Mouse (Mus musculus) heart, postnatal 25 days (tissue): ENCODE results near the gene Tpm4. TPM values are rescaled to one million over a fixed set of nuclear protein-coding genes. Genes with fewer than 3 reads are reported as not detected.

ENCODE experiments used
- DNase-seq: peaks from one replicate; pipeline ENCODE4 v3.0.0; 2022; ENCODE audit warnings: low spot score
- intact Hi-C: fragments of 180-260 bp; cut with DNase I; formaldehyde crosslinking; loops from one replicate; pipeline ENCODE4 v1.15.1; 2025
- total RNA-seq, 2 experiments: library from RNA; stranded (reverse); gene quantifications; 2 replicates each; pipeline ENCODE4 v1.2.3; 2021

The Tpm4 gene
- total RNA-seq, 2 experiments from 2014 or later = 105 to 108 TPM

GRCm38 (mm10) chr8:72183554-72184202 lies 48.9 kb downstream of the Tpm4 start:
- no peak for DNase-seq
- intact Hi-C loops = no loop called here

DNA sequence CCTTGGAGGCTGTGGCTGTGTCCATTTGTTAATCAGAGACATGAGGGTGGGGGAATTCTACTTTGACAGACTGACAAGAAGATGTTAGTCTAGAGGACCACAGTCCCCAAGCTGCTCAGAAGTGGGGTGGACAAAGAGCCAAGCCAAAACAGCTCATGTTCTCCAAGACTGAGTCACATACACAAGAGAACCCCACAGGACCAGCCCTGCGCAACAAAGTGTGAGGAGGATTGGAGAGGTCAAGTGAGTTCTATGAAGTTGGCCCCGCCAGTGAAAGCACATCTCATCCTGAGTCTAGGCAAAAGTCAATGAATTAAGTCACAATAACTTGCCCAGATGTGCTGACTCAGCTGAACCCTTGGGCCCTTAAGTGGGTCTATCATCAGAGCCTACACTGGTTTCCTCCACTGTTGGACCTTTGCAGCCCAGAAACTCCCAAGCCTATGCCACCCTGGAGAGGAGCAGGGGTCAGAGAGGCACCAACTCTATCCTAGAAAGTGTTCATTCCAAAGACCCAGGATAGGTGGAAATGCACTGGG lies 53.1 kb downstream of the Tpm4 start:
- intact Hi-C loops = no loop called here
- DNase-seq = peak; percentile 9

- no peak for DNase-seq
- intact Hi-C loops = no loop called here
Measured at GRCm38 (mm10) chr8:72189417-72190214, 54.8 kb downstream of the Tpm4 start, which contains the start of gene Hsh2d. TSS of gene Hsh2d (plus strand) at chr8:72189638.

DNA sequence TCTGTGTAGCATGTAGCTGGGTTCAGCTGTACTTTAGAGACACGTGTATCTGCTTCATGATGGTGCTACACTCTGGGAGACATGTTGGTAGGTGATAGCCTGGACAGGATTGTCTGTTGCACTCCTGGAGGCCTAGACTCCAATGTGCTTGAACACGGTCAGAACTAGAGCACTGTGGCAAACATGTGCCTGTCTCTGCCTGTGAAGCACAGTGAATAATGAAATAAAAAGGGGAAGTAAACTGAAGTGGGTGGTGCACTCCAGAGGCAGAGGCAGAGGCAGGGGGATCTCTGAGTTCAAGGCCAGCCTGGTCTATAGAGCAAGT lies 55.4 kb downstream of the Tpm4 start:
- DNase-seq = no peak
- intact Hi-C loops = no loop called here

DNA sequence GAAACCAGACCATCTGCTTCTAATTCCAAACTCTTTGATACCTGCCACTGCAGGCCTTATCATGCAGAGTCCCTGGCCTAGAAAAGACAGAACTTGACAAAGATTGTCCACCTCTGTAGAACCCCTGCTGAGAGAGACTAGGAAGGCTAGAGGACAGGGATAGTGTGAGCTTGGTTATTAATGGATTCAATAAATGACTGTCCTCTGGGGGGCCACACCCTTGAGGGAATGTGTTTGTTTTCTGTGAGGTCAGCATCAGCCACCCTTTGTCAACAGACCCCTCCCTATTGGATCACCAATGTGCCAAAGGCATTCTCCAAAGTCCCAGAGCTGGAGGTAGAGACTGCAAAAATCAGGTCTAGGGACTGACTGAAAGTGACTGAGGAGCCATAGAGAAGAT lies 57.3 kb downstream of the Tpm4 start:
- DNase-seq = no peak
- intact Hi-C loops = no loop called here

GRCm38 (mm10) chr8:72197997-72198396 lies 63.2 kb downstream of the Tpm4 start:
- intact Hi-C loops = no loop called here
- no peak for DNase-seq

Other genes starting within 250 kb of the Tpm4 start
- gene Zfp882, start 226.4 kb upstream of the Tpm4 start, total RNA-seq = 1 to 10 TPM; 3.1 to 6.1 TPM
- 10 to 100 TPM; 22.4 to 28.8 TPM for gene Zfp617, start 226.3 kb upstream of the Tpm4 start, total RNA-seq
- gene Zfp961, start 183.9 kb upstream of the Tpm4 start, total RNA-seq = 1 to 10 TPM; 5.5 to 10.0 TPM
- gene Cyp4f18, start 125.3 kb upstream of the Tpm4 start, total RNA-seq = under 1 TPM; 0.70 to 0.73 TPM
- gene Olfr372, start 93.8 kb upstream of the Tpm4 start, total RNA-seq = not detected
- not detected for gene Olfr373, start 51.8 kb upstream of the Tpm4 start, total RNA-seq
- gene Olfr374, start 27.9 kb upstream of the Tpm4 start, total RNA-seq = not detected
- gene Rab8a, start 26.2 kb downstream of the Tpm4 start, total RNA-seq = 10 to 100 TPM; 23.4 to 23.5 TPM
- not detected for gene Hsh2d, start 54.7 kb downstream of the Tpm4 start, total RNA-seq
- gene Cib3, start 77.9 kb downstream of the Tpm4 start, total RNA-seq = under 1 TPM in 1 of 2 experiments, not detected in 1; 0.49 TPM
- gene Gm11034, start 78.7 kb downstream of the Tpm4 start, total RNA-seq = not detected
- gene Fam32a, start 84.8 kb downstream of the Tpm4 start, total RNA-seq = 10 to 100 TPM; 20.4 to 20.7 TPM
- gene Ap1m1, start 105.0 kb downstream of the Tpm4 start, total RNA-seq = 10 to 100 TPM; 44.0 to 46.1 TPM
- gene Gm10282, start 170.3 kb downstream of the Tpm4 start, total RNA-seq = 10 to 100 TPM in 1 of 2 experiments, 1 to 10 TPM in 1; 7.6 to 10.1 TPM
- 10 to 100 TPM; 48.2 to 62.5 TPM for gene Klf2, start 184.1 kb downstream of the Tpm4 start, total RNA-seq